Mouse (Mus musculus) adrenal gland (tissue): ENCODE data around the gene Zfx.

Source experiments
- intact Hi-C: fragments of 180-260 bp; cut with DNase I; formaldehyde crosslinking; loops from one replicate; pipeline ENCODE4 v1.15.1; 2025

The Zfx gene

GRCm38 (mm10) chrX:94091001-94091400, 32.5 kb downstream of the Zfx start:
- intact Hi-C loops, result no loop called here

- intact Hi-C loops, result no loop called here
Measured at GRCm38 (mm10) chrX:94061246-94061645, 62.3 kb downstream of the Zfx start.

- intact Hi-C loops, result no loop called here
Measured at GRCm38 (mm10) chrX:94060751-94061150, 62.8 kb downstream of the Zfx start.

- intact Hi-C loops, result no loop called here
Measured at GRCm38 (mm10) chrX:94058748-94059147, 64.8 kb downstream of the Zfx start.

GRCm38 (mm10) chrX:94049048-94049447, 74.5 kb downstream of the Zfx start:
- intact Hi-C loops, result no loop called here

- intact Hi-C loops, result no loop called here
Measured at GRCm38 (mm10) chrX:94048048-94048447, 75.5 kb downstream of the Zfx start.

- intact Hi-C loops, result no loop called here
Measured at GRCm38 (mm10) chrX:94047381-94047780, 76.1 kb downstream of the Zfx start.

- intact Hi-C loops, result loop anchor here (5.0 kb wide), 1 partner anchor 76 kb away; no protein-coding TSS in a partner anchor
Measured at GRCm38 (mm10) chrX:94032937-94033336, 90.6 kb downstream of the Zfx start.

GRCm38 (mm10) chrX:94030081-94030480, 93.4 kb downstream of the Zfx start:
- intact Hi-C loops, result loop anchor here (5.0 kb wide), 1 partner anchor 73 kb away; no protein-coding TSS in a partner anchor
